ENCODE assay signal across 7 mouse cellular contexts in genomic region chr15:77196827-77197226, GRCm38 (mm10).
A peak's percentile ranks its signal among the peaks of the same experiment; 100 is the strongest.
DNase-seq lines count a peak whose midpoint lies in the region; ATAC-seq lines count a peak whose summit lies in the region.

No protein-coding gene starts in this region.

- peak overlapping the region; percentile 13; the same call in 1 of the 2 replicates for H3K27ac ChIP-seq in stomach, embryonic 15.5 days

- no peaks in the 10 kb centered on the region for H3K27me3 ChIP-seq in stomach, embryonic 15.5 days (replicated peaks)

- H3K36me3 ChIP-seq in stomach, embryonic 15.5 days, result no peaks in the 10 kb centered on the region

- H3K4me2 ChIP-seq in stomach, embryonic 15.5 days, result no peak overlapping the region

- 53% methylated on average over 5 of the region's 5 CpGs for WGBS in stomach, embryonic 15.5 days

- no peak overlapping the region for H3K4me3 ChIP-seq in stomach, embryonic 15.5 days (replicated peaks)

- peaks cover 25% of the 10 kb centered on the region for H3K4me1 ChIP-seq in stomach, embryonic 15.5 days

- DNase-seq in urinary bladder, postnatal 10 days (ENCODE audit: low spot score), result peak; percentile 58
- DNase-seq in urinary bladder, adult 2 months (ENCODE audit: low spot score), result no peak
- peak; percentile 38 to 63 for DNase-seq in gastrocnemius, postnatal 4 days (ENCODE audit: low spot score in 2 of 2)
- DNase-seq in kidney, postnatal 10 days, result peak; percentile 72
- DNase-seq in layer of hippocampus, adult 9-10 months (ENCODE audit: low spot score), result no peak
- DNase-seq in spleen, adult 12 weeks (ENCODE audit: low spot score), result no peak

- H3K9ac ChIP-seq in stomach, embryonic 15.5 days, result no peak overlapping the region

- H3K9me3 ChIP-seq in stomach, embryonic 15.5 days, result no peaks in the 10 kb centered on the region

- ATAC-seq in stomach, embryonic 15.5 days (ENCODE audit: insufficient read depth, low FRiP score, low read depth), result no peak

Comparison
In these comparisons a context has a peak if more than half of its experiments do, and no peak if none do; other contexts are left out.
1. DNase-seq: peak in urinary bladder, postnatal 10 days (single experiment), gastrocnemius, postnatal 4 days (2 of 2) and kidney, postnatal 10 days (single experiment); none in urinary bladder, adult 2 months (single experiment), layer of hippocampus, adult 9-10 months (single experiment) and spleen, adult 12 weeks (single experiment).